Mouse (Mus musculus) cerebellum, postnatal 10 days (tissue): ENCODE measurements around the gene Ablim1.

Experiments
- DNase-seq, 2 experiments: peaks; one replicate each; pipeline ENCODE4 v3.0.0; 2021; ENCODE audit warnings: mixed read lengths in 2 of 2

The Ablim1 gene

GRCm38 (mm10) chr19:57118785-57119565 lies 195.7 kb downstream of the Ablim1 start:
- peak; percentile 87 to 88 for DNase-seq

GRCm38 (mm10) chr19:57117751-57118150 lies 197.0 kb downstream of the Ablim1 start:
- DNase-seq = peak in 1 of 2 experiments; percentile 58

DNA sequence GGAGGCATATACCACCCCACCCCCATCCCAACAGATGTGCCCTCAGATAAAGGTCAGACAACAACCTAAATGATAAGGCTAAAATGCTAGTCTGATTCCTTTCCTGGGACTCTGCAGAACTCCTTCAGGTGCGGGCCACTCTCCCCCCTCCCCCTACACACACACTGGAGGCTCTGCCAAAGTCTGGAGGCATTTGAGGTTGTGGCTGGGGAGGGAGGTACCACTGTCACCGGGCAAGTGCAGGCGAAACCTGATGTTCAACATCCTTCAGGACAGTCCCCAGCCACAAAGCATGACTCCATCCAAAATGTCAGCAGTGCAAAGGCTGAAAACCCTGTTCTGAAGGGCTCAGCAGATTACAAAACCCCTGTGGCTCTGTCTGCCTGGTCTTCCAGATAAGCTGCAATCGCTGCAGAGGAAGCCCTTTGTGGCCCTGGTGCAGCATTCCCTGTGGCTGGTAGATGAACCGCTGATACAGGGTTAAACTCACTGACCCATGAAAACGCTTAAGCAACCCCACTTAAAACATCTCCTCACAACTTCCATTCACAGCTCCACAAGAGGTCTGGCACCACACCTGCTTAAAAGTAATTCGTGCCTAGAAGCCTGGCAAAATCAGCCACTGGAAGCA lies 197.7 kb downstream of the Ablim1 start:
- peak; percentile 50 to 51 for DNase-seq

DNA sequence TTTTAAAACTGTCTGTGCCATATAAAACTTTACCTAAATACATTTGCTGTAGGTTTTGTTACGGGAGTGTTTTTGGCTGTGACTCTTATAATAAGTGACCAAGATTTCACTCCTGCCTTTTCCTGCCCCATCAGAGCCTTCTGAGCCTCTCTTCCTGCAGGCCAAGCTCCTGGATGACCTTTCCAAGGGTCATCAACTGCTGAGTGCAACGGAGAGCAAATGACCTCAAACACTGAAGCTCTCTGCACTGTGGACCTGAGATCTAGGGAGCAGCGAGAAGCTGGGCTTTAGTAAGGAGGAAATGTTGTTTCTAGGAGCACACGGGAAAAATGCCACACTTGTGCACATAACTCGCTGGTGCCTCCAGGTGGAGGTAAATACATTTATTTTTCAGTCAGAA lies 199.0 kb downstream of the Ablim1 start:
- DNase-seq = no peak

DNA sequence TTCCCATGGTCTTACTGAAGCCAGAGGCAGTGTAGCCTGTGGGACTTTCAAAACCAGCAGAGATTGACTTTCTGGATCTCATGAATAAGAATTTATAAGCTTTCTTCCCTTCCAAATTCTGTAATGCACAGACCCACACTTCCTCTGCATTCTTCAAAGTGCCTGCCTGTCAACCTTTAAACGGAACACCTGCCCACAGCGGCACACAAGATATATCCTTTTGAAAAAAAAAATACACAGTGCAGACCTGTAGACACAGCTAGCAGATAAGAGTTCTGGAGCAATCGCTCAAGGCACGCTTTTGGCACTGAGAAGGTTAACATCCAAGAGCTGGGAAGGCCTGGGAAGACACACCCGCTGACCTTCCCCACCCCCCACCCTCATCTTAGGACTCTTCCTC lies 199.8 kb downstream of the Ablim1 start:
- no peak for DNase-seq

DNA sequence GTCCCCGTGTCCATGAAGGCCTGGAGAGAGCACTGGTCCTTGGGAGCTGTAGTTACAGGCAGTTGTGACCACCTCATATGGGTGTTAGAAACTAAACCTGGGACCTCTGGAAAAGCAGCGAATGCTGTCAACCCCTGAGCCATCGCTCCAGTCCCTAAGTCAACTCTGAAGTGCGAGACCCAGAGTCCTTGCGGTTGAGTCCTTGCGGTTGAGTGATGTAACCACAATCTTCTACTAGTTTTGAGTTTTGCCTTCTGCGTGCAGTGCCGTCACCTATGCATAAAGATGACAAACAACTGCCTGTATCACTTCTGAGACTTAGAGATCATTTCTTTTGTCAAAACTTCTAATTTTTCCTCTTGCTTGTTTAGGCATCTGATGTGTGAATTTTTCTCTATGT lies 200.7 kb downstream of the Ablim1 start:
- DNase-seq = no peak

DNA sequence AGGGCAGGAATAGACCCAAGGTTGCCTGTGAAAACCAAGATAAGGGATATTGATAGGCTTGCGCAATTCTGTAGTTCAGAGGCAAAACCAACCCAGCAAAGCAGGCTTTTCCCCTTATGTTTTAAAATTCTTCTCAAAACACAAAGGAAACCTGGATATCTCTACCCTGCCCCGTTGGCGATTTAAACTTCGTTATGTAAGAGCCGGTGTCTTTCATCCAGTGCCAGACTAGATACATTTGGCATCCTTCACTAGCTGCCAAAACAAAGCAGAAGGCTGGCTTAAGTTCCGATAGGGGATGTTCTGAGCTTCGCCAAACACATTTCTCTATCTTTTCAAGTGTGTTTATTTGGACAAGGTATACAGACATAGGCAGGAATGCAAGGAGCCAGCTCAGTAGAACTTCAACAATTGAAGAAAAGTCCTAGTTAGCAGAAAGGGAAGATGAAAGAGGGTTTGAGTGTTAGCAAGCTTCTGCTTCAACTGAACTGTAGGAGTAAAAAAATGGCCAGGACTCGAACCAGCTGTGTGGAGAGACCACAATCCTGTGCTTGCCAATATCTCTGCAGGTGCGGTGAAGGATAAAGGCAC lies 201.8 kb downstream of the Ablim1 start:
- peak; percentile 49 to 55 for DNase-seq

DNA sequence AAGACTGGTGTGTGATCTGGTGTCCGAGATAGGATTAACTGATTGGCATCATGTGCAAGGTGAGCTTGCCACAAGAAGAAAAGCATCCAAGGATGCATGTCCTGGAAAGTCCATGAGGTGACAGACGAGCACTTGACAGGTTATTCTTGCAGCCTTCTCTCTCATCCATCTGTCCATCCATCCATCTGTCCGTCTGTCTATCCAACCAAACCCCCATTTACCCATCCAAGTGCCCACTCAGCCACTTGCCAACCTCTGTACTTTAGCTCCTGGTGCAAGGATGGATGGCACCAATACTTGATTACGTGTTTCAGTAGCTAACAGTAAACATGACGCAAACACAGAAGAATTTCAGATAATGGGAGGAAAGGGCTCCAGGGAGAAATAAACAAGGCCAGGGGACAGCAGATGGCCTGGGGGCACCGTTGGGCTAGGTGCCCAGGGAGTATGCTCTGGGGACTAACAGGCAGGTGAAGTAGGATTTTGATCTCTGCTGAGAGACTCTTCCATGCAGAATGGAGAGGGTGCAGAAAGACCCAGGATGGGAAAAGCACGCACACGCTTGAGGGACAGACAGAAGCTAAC lies 202.4 kb downstream of the Ablim1 start:
- DNase-seq = peak; percentile 85 to 87

DNA sequence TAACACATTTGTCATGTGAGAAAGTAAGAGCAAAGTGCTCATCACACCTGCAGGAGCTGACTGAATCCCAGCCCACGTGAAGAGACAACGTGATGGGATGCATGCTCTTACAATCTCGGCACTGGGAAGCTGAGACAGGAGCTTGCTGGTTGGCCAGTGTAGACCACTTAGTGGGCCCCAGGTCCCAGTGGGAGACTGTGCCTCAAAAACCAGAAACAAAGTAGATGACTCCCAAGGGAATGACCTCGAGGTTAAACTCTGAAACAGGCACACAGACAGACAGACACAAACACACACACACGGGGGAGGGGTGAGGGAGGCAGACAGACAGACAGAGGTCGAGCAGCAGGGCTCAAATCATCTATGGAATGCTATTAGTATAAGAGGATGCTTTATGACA lies 203.4 kb downstream of the Ablim1 start:
- DNase-seq = no peak

DNA sequence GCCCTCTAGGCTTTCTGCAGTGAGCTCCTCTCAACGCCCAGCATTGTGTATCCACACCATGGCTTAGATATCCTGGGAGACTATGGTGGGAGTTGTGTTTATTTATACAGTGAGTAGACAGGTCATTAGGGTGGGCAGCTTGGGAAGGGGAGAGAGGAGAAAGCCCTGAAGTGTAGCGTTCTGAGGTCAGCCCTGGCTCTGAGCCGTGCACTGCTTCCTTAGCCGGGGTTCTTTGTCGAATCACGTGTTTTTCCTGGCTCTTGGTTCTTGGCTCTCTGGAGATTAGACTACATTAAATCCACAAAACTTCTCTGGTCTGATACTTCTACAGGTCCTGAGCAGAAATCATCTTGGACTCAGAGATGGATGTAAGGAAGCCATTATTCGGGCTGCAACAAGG lies 205.1 kb downstream of the Ablim1 start:
- no peak for DNase-seq

DNA sequence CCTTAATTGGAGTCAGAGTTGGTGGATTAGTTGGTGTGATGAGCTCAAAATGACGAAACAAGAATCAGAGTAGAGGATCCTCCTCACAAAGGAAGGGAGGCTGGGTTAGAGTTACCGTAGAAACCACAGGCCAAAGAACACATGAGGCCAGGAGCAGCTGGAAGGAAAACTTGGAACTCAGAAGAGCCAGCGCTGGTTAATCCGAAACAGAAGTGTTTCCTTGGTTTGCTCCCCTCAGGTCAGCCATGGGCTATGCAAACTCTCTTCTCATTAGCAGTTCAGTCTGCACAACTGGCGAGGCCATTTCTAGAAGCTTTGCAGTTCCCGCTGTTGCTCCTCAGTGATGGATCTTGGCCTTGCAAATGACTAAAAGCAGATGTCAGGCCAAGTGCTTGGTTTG lies 208.2 kb downstream of the Ablim1 start:
- no peak for DNase-seq

- DNase-seq = no peak
Measured at GRCm38 (mm10) chr19:57106031-57106430, 208.7 kb downstream of the Ablim1 start.

GRCm38 (mm10) chr19:57105156-57105555 lies 209.6 kb downstream of the Ablim1 start:
- DNase-seq = no peak

DNA sequence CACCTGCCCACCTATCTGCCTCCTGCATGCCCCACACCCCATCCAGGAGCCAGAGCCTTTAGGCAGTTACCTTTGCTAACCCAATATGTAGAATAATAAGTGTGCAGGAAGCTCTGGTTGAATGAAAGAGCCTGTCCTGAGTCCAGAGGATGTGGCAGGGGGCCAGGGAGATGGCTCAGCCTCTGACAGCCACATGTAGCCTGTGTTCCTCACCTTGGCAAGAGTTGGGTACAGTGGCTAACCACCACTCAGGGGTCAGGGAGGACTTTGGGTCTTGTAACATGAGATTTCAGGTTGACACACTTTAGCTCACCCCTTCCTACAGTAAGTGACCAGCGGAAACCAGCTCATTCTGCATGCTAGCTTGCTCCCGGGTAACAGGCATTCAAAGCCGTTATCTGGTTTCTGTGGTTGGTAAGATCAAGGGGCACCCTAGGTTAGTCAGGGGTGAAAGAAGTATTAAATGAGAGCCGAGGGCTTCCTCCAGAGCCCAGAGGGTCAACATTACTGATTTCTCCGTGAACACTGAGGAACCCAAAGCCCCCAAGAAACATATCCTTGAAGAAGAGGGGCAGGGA lies 210.5 kb downstream of the Ablim1 start:
- peak; percentile 63 to 68 for DNase-seq

- peak; percentile 49 to 50 for DNase-seq
Measured at GRCm38 (mm10) chr19:57103360-57103958, 211.3 kb downstream of the Ablim1 start.

- DNase-seq = no peak
Measured at GRCm38 (mm10) chr19:57101986-57102385, 212.7 kb downstream of the Ablim1 start.

- no peak for DNase-seq
Measured at GRCm38 (mm10) chr19:57100753-57101446, 213.8 kb downstream of the Ablim1 start.

DNA sequence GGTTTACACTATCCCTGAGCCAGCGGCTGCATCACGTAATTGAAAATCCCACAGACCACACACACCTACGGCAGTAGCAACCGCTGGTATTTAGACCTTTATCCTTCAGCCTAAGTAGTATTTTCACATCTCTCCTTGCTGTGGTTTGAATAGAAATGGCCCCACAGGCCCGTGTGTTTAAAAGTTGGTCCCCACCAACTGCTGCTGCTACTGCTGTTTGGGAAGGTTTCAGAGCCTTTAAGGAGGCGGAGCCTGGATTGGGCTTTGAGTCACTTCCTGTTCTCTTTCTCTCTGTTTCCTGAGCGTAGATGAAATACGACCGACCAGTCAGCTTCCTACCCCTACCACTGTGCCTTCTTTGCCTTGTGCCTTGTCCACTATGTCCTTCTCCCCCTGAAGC lies 214.7 kb downstream of the Ablim1 start:
- no peak for DNase-seq

DNA sequence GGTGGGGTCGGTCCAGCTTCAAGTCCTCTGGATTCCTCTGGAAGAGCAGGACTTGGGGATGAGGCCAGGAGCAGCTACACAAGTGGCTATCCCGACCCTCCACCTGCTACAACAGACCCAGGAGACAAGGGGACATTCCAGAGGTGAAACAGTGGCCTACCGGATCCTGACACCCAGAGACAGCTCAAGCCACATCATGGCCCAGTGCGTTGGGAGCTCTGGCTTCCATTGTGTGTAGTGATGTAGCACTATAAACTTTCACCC lies 215.7 kb downstream of the Ablim1 start:
- DNase-seq = no peak

- DNase-seq = peak; percentile 69 to 70
Measured at GRCm38 (mm10) chr19:57098241-57099093, 216.3 kb downstream of the Ablim1 start.

GRCm38 (mm10) chr19:57095340-57095739 lies 219.4 kb downstream of the Ablim1 start:
- no peak for DNase-seq

- DNase-seq = no peak
Measured at GRCm38 (mm10) chr19:57093698-57094004, 221.1 kb downstream of the Ablim1 start.
